21 mouse cellular contexts compared by ENCODE assay signal in genomic region chr9:46509458-46509857, GRCm38 (mm10).
DNase-seq lines count a peak whose midpoint lies in the region; ATAC-seq lines count a peak whose summit lies in the region.
"Had no signal": no experiment of that assay in that cellular context is flagged by ENCODE, and none has a peak within 500 bp of the region (broad histone marks: within the 10 kb centered on the region; RNA-seq: fewer than 3 reads in every experiment).

No protein-coding gene starts in this region.

- WGBS in forebrain, embryonic 12.5 days = 16% methylated on average over 5 of the region's 5 CpGs
- WGBS in forebrain, embryonic 11.5 days = 19% methylated on average over 5 of the region's 5 CpGs
- 6% methylated on average over 5 of the region's 5 CpGs for WGBS in midbrain, embryonic 15.5 days

- peaks cover 3% of the 10 kb centered on the region; the same call in 1 of the 2 replicates for H3K27me3 ChIP-seq in forebrain, embryonic 12.5 days
- H3K27me3 ChIP-seq in forebrain, embryonic 11.5 days (ENCODE audit: control insufficient read depth, insufficient read depth, low read length) = no peaks in the 10 kb centered on the region
- H3K27me3 ChIP-seq in midbrain, embryonic 15.5 days (replicated peaks) = no peaks in the 10 kb centered on the region
- H3K27me3 ChIP-seq: hindbrain, embryonic 15.5 days; liver, embryonic 15.5 days had no signal

- peak overlapping the region; percentile 56; the same call in 1 of the 2 replicates for H3K27ac ChIP-seq in forebrain, embryonic 12.5 days
- no peak overlapping the region for H3K27ac ChIP-seq in forebrain, embryonic 11.5 days (ENCODE audit: low read depth, low read length)
- H3K27ac ChIP-seq in midbrain, embryonic 15.5 days = no peak overlapping the region
- H3K27ac ChIP-seq: embryonic facial prominence, embryonic 13.5 days; hindbrain, embryonic 15.5 days; kidney, embryonic 15.5 days; limb, embryonic 15.5 days; liver, embryonic 15.5 days had no signal

- no peaks in the 10 kb centered on the region for H3K36me3 ChIP-seq in forebrain, embryonic 12.5 days (replicated peaks)
- no peaks in the 10 kb centered on the region for H3K36me3 ChIP-seq in forebrain, embryonic 11.5 days (ENCODE audit: control insufficient read depth, insufficient read depth, low read length)
- no peaks in the 10 kb centered on the region for H3K36me3 ChIP-seq in midbrain, embryonic 15.5 days (replicated peaks)
- H3K36me3 ChIP-seq: embryonic facial prominence, embryonic 13.5 days; G1E; hindbrain, embryonic 15.5 days; kidney, embryonic 15.5 days; limb, embryonic 15.5 days; liver, embryonic 15.5 days had no signal

- no peak overlapping the region for H3K4me3 ChIP-seq in forebrain, embryonic 12.5 days (replicated peaks)
- H3K4me3 ChIP-seq in forebrain, embryonic 11.5 days (ENCODE audit: low read depth, low read length) = no peak overlapping the region
- H3K4me3 ChIP-seq in midbrain, embryonic 15.5 days = no peak overlapping the region
- H3K4me3 ChIP-seq: embryonic facial prominence, embryonic 13.5 days; hindbrain, embryonic 15.5 days; kidney, embryonic 15.5 days; limb, embryonic 15.5 days; liver, embryonic 15.5 days had no signal

- 0 out of 2 replicates have a peak, but pooled peaks have one; percentile 44 for ATAC-seq in forebrain, embryonic 12.5 days (ENCODE audit: low FRiP score)
- no peak for ATAC-seq in forebrain, embryonic 11.5 days (replicated peaks; ENCODE audit: low FRiP score)
- ATAC-seq in midbrain, embryonic 15.5 days (replicated peaks) = 0 out of 2 replicates have a peak, but pooled peaks have one; percentile 58
- no peak for ATAC-seq in cerebellum, adult (ENCODE audit: insufficient number of reproducible peaks, low FRiP score, low TSS enrichment)
- ATAC-seq: intestine, postnatal 0 days; lung, postnatal 0 days had no signal

- DNase-seq in forebrain, embryonic 11.5 days (ENCODE audit: low spot score) = no peak
- DNase-seq in left cerebral cortex, postnatal 4 days = peak; percentile 20
- DNase-seq in left cerebral cortex, postnatal 10 days (ENCODE audit: extremely low spot score in 1 of 2, low spot score in 2 of 2) = no peak
- peak; percentile 10 for DNase-seq in brain, adult 2 months (ENCODE audit: low read depth, low spot score)
- DNase-seq in B cell, adult 2 months = no peak
- DNase-seq: adrenal gland, postnatal 25 days; cerebellum, adult 8-10 months; gastrocnemius, postnatal 36 days; layer of hippocampus, postnatal 36 days; thymus, adult 2 months had no signal

- no peak overlapping the region for H3K9ac ChIP-seq in forebrain, embryonic 12.5 days
- no peak overlapping the region for H3K9ac ChIP-seq in forebrain, embryonic 11.5 days (ENCODE audit: low read length)
- H3K9ac ChIP-seq in midbrain, embryonic 15.5 days = no peak overlapping the region
- H3K9ac ChIP-seq: embryonic facial prominence, embryonic 13.5 days; hindbrain, embryonic 15.5 days; kidney, embryonic 15.5 days; limb, embryonic 15.5 days; liver, embryonic 15.5 days had no signal

- intact Hi-C loops in left cerebral cortex, postnatal 4 days (cut with DNase I) = no loop called here
- intact Hi-C loops in left cerebral cortex, postnatal 10 days (cut with DNase I) = no loop called here

- peaks cover 26% of the 10 kb centered on the region for H3K4me1 ChIP-seq in forebrain, embryonic 12.5 days
- H3K4me1 ChIP-seq in forebrain, embryonic 11.5 days (replicated peaks; ENCODE audit: control insufficient read depth, insufficient read depth, low read length) = no peaks in the 10 kb centered on the region
- H3K4me1 ChIP-seq in midbrain, embryonic 15.5 days = peaks cover 30% of the 10 kb centered on the region
- H3K4me1 ChIP-seq: embryonic facial prominence, embryonic 13.5 days; limb, embryonic 15.5 days; liver, embryonic 15.5 days had no signal

- H3K9me3 ChIP-seq in forebrain, embryonic 12.5 days = no peaks in the 10 kb centered on the region
- H3K9me3 ChIP-seq in forebrain, embryonic 11.5 days (ENCODE audit: control insufficient read depth, low read length) = no peaks in the 10 kb centered on the region
- no peaks in the 10 kb centered on the region for H3K9me3 ChIP-seq in midbrain, embryonic 15.5 days
- H3K9me3 ChIP-seq: embryonic facial prominence, embryonic 13.5 days; hindbrain, embryonic 15.5 days; kidney, embryonic 15.5 days; limb, embryonic 15.5 days; liver, embryonic 15.5 days had no signal

- no peak overlapping the region for H3K4me2 ChIP-seq in forebrain, embryonic 12.5 days
- H3K4me2 ChIP-seq in forebrain, embryonic 11.5 days (ENCODE audit: low read depth, low read length, severe bottlenecking) = no peak overlapping the region
- H3K4me2 ChIP-seq in midbrain, embryonic 15.5 days = no peak overlapping the region
- H3K4me2 ChIP-seq: embryonic facial prominence, embryonic 13.5 days; hindbrain, embryonic 15.5 days; kidney, embryonic 15.5 days; limb, embryonic 15.5 days; liver, embryonic 15.5 days had no signal

Comparison
In these comparisons a context has a peak if more than half of its experiments do, and no peak if none do; other contexts are left out.
1. ATAC-seq: peak in forebrain, embryonic 12.5 days (single experiment) and midbrain, embryonic 15.5 days (single experiment); none in forebrain, embryonic 11.5 days (single experiment) and cerebellum, adult (single experiment).
2. DNase-seq: peak in left cerebral cortex, postnatal 4 days (single experiment) and brain, adult 2 months (single experiment); none in forebrain, embryonic 11.5 days (single experiment), left cerebral cortex, postnatal 10 days (0 of 2) and B cell, adult 2 months (0 of 2).